Mouse (Mus musculus) stomach, postnatal 0 days (tissue): ENCODE results near the gene Mettl9. TPM values are rescaled to one million over a fixed set of nuclear protein-coding genes. Genes with fewer than 3 reads are reported as not detected.

Experiments
- ATAC-seq: fragments of 200-750 bp; cut with Nextera tagmentation; 2 replicates; pipeline ENCODE4 v1.8.0; 2017; ENCODE audit not compliant: low FRiP score, low TSS enrichment
- DNase-seq: peaks from one replicate; pipeline ENCODE4 v3.0.0-alpha.2; 2016; ENCODE audit warnings: low spot score
- H3K27ac ChIP-seq: fragments of 300-500 bp; sonication (generic); replicated peaks from 2 replicates; pipeline ENCODE4 v1.5.1; 2014; ENCODE audit warnings: mild to moderate bottlenecking, control low read depth
- H3K27me3 ChIP-seq: fragments of 300-500 bp; sonication (generic); 2 replicates; pipeline ENCODE4 v1.6.1; 2014; ENCODE audit warnings: low read length; ENCODE audit not compliant: control insufficient read depth, insufficient read depth
- H3K36me3 ChIP-seq: fragments of 300-500 bp; sonication (generic); 2 replicates; pipeline ENCODE4 v1.6.1; 2014; ENCODE audit warnings: low read length, mixed read lengths; ENCODE audit not compliant: control insufficient read depth, insufficient read depth
- H3K4me1 ChIP-seq: fragments of 300-500 bp; sonication (generic); replicated peaks from 2 replicates; pipeline ENCODE4 v1.6.1; 2014; ENCODE audit warnings: antibody characterized with exemption; ENCODE audit not compliant: control insufficient read depth, insufficient read depth
- H3K4me2 ChIP-seq: fragments of 300-500 bp; sonication (generic); replicated peaks from 2 replicates; pipeline ENCODE4 v1.6.1; 2014; ENCODE audit warnings: low read depth, mild to moderate bottlenecking, control low read depth, moderate library complexity
- H3K4me3 ChIP-seq: fragments of 300-500 bp; sonication (generic); 2 replicates; pipeline ENCODE4 v1.5.1; 2014; ENCODE audit warnings: low read depth, low read length, control low read depth
- H3K9ac ChIP-seq: fragments of 300-500 bp; sonication (generic); 2 replicates; pipeline ENCODE4 v1.6.1; 2014; ENCODE audit warnings: mild to moderate bottlenecking, low read length, control low read depth, mixed read lengths
- H3K9me3 ChIP-seq: fragments of 300-500 bp; sonication (generic); 2 replicates; pipeline ENCODE4 v1.6.1; 2016; ENCODE audit warnings: low read length; ENCODE audit not compliant: control insufficient read depth
- CTCF ChIP-seq: IDR thresholded peaks from 2 replicates; pipeline ENCODE4 v1.5.1; 2016; ENCODE audit warnings: antibody characterized with exemption, low read depth, mild to moderate bottlenecking, moderate library complexity
- EP300 ChIP-seq: optimal IDR thresholded peaks from 2 replicates; pipeline ENCODE3; 2016; ENCODE audit warnings: antibody characterized with exemption
- WGBS: fragments of 180-500 bp; shearing (Covaris S2); extraction: QIAGEN DNeasy Blood & Tissue Kit; methylation state at CpG from one replicate; pipeline ENCODE4 v1.1.7; 2014; 5-methylcytosine and 5-hydroxymethylcytosine counted together
- polyA plus RNA-seq: library from polyadenylated mRNA; unstranded; fragments of >200 nt; fragmentation: Nextera tagmentation; extraction: Ambion mirVana; gene quantifications from 2 replicates; pipeline ENCODE4 v1.2.1, GENCODE M21; 2015

Mettl9 gene
- polyA plus RNA-seq, 1 experiment from 2014 or later: 85.2 TPM

DNA sequence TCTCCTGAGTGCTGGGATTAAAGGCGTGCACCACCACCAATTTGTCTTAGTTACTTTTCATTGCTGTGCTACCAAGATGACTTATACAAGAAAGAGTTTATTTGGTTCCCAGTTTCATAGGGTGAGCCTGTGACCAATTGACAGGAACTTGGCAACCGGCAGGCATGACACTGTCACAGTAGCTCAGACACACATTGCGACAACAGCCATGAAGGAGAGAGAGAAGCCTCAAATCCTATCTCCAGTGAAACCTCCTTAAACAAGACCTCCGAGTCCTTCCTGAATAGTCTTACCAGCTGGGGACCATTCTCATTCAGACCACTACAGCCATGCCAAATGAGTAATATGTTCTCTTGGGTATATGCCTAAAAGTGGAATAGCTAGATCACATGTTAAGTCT, 18.8 kb downstream of the Mettl9 start:
- Histone ChIP-seq H3K36me3 (peaks cover 7% of the 10 kb centered on the region), H3K4me3 (no peak overlapping the region), H3K4me2 (no peak overlapping the region), H3K27me3 (no peaks in the 10 kb centered on the region), H3K4me1 (no peaks in the 10 kb centered on the region), H3K9me3 (no peaks in the 10 kb centered on the region), H3K9ac (no peak overlapping the region), H3K27ac (no peak overlapping the region)
- no peak for ATAC-seq
- TF ChIP-seq EP300 (no peak), CTCF (no peak)
- 81% methylated on average over 4 of the region's 4 CpGs for WGBS
- DNase-seq: no peak

DNA sequence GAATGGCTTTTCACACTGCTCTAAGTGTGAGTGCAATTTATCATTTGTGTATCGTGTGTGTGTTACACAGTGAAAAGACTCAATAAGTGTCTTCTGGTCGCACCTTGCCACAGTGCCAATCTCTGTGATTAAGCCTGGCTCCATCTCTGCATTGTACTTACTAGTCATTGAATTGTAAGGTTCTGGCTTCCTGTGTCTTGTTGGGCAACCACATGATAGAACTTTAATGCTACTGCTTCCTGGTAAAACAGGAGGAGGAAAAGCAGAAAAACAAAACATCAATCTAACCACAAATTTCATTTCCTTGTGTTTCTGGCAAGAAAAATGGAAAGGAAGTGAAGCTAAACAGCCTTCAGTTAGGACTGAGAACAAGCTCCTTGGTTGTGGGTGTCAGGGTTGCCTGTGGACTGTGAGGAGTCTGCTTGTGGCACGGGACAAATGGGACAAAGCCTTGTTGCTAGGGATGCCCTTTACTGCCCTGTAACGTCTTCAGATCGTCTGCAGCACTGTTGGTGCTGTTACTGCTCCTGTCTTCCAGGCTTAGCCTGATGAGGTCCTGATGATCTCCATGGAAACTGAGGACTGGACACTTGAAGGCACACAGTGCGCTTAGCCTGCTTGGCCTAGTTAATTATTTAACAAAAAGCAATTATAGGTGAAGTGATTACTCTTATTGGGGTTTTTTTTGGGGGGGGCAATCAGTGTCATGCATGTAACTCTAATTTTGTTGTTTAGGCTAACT, 25.4 kb downstream of the Mettl9 start:
- H3K27me3 ChIP-seq: no peaks in the 10 kb centered on the region
- 56% methylated on average over 6 of the region's 6 CpGs for WGBS
- no peak overlapping the region for H3K4me3 ChIP-seq
- DNase-seq (no peak), ATAC-seq (0 out of 2 replicates have a peak, but pooled peaks have one; percentile 51)
- H3K36me3 ChIP-seq: peaks cover 9% of the 10 kb centered on the region
- no peak overlapping the region for H3K9ac ChIP-seq
- no peaks in the 10 kb centered on the region for H3K4me1 ChIP-seq
- TF ChIP-seq CTCF (no peak), EP300 (no peak)
- no peaks in the 10 kb centered on the region for H3K9me3 ChIP-seq
- no peak overlapping the region for H3K27ac ChIP-seq
- no peak overlapping the region for H3K4me2 ChIP-seq

DNA sequence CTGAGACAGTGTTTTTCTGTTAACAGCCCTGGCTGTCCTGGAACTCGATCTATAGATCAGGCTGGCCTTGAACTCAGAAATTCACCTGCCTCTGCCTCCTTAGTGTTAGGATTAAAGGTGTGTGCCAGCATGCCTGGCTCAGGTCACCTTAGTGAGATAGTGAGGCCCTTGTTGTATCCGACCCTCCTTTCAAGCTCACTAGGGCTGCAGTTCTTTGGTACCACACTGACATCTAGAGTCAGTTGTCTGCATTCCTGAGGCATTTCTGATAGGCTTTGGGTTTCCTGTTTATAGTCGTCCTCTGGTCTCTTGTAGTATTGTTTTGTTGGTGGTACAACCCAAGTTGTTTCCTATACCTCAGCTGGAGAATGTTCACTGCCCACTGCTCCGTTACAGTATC, 30.1 kb downstream of the Mettl9 start:
- H3K4me3 ChIP-seq: no peak overlapping the region
- DNase-seq (no peak), ATAC-seq (no peak)
- no peak overlapping the region for H3K4me2 ChIP-seq
- H3K9ac ChIP-seq: no peak overlapping the region
- H3K9me3 ChIP-seq: no peaks in the 10 kb centered on the region
- 55% methylated on average over 4 of the region's 4 CpGs for WGBS
- H3K27ac ChIP-seq: no peak overlapping the region
- H3K27me3 ChIP-seq: no peaks in the 10 kb centered on the region
- H3K4me1 ChIP-seq: no peaks in the 10 kb centered on the region
- no peak for TF ChIP-seq EP300
- TF ChIP-seq CTCF: peak; percentile 74
- peaks cover 2% of the 10 kb centered on the region for H3K36me3 ChIP-seq

DNA sequence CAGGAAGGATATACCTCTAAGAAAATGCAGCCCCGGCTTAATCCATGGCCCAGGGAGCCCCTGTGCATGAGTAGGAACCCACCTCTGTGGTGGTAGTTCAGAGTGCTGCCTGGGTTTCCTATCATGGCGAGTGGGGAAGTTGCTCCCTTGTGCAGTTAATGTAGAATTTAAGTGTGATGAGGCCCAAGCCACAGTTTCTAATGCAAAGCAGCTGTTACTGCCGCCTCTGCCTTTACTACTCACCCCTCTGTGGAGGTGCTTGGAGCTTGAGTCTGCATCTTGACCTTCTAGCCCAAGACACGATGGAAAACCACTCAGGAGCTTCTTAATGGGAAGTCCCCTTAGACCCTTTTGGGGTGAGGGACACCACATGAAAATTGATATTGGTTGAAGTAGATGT, 37.0 kb downstream of the Mettl9 start:
- Histone ChIP-seq H3K4me1 (no peaks in the 10 kb centered on the region), H3K27ac (no peak overlapping the region), H3K9me3 (no peaks in the 10 kb centered on the region), H3K4me3 (no peak overlapping the region), H3K36me3 (peaks cover 5% of the 10 kb centered on the region), H3K4me2 (no peak overlapping the region), H3K27me3 (no peaks in the 10 kb centered on the region), H3K9ac (no peak overlapping the region)
- TF ChIP-seq CTCF: no peak
- no peak for TF ChIP-seq EP300
- DNase-seq (no peak), ATAC-seq (no peak)
- 89% methylated on average over 4 of the region's 4 CpGs for WGBS

DNA sequence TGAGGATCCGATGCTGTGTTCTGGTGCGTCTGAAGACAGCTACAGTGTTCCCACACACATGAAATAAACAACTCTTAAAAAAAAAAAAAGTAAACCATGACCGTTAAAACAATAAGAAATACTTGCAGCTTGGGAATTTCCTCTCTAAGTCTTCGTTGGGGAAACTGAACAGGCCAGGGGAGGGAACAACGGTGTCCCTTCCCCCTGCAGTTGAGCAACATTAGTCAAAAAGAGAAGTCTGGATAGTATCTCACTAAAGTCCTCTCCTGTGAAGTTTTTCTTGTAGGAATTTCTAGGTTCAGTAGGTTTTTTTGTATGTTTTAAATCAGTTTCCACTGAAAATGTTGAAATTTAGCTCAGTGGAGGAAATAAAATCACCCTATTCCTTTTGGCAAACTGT, 38.3 kb downstream of the Mettl9 start:
- Histone ChIP-seq H3K4me2 (no peak overlapping the region), H3K36me3 (peaks cover 10% of the 10 kb centered on the region), H3K27me3 (no peaks in the 10 kb centered on the region), H3K9me3 (no peaks in the 10 kb centered on the region), H3K27ac (no peak overlapping the region), H3K4me3 (no peak overlapping the region), H3K4me1 (no peaks in the 10 kb centered on the region), H3K9ac (no peak overlapping the region)
- ATAC-seq (no peak), DNase-seq (no peak)
- 62% methylated on average over 5 of the region's 5 CpGs for WGBS
- no peak for TF ChIP-seq CTCF
- TF ChIP-seq EP300: no peak

DNA sequence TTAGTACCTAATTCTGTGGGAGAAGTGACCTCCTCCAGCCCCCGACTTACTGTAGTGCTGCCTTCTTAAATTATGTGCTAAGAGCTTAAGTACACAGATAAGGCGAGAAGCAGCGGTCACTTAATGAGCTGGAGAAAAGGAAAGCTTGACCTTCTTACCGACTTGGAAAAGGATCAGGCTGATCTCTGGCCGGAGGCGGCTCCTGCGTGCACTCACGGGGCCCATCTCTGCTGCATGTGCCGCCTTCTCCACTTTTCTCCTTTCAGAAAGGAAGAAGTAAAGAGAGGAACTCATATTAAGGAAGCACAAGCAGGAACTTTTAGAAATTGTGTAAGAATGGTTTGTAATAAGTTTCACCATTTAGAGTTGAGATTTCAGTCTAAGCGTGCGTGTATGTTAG, 40.0 kb downstream of the Mettl9 start, which contains the start of gene Igsf6:
TSS of gene Igsf6 (minus strand) at position 292 of the 400 bp plus-strand sequence.
- no peaks in the 10 kb centered on the region for H3K27me3 ChIP-seq
- no peaks in the 10 kb centered on the region for H3K4me1 ChIP-seq
- no peaks in the 10 kb centered on the region for H3K9me3 ChIP-seq
- no peak within 1 kb of the TSS for H3K4me3 ChIP-seq
- peak; percentile 23 for DNase-seq
- ATAC-seq: 0 out of 2 replicates have a peak, but pooled peaks have one; percentile 31
- H3K4me2 ChIP-seq: no peak within 1 kb of the TSS
- TF ChIP-seq CTCF (no peak), EP300 (no peak)
- H3K9ac ChIP-seq: no peak within 1 kb of the TSS
- peak within 1 kb of the TSS; percentile 56; the same call in 1 of the 2 replicates for H3K27ac ChIP-seq
- peaks cover 10% of the 10 kb centered on the region for H3K36me3 ChIP-seq
- 57% methylated on average over 11 of the region's 11 CpGs for WGBS
